Mouse (Mus musculus): ENCODE results near the gene Samd15. TPM values are rescaled to one million over a fixed set of nuclear protein-coding genes. Genes with fewer than 3 reads are reported as not detected.

Samd15 gene
- polyA plus RNA-seq, 2 experiments: 1.1 to 2.0 TPM

DNA sequence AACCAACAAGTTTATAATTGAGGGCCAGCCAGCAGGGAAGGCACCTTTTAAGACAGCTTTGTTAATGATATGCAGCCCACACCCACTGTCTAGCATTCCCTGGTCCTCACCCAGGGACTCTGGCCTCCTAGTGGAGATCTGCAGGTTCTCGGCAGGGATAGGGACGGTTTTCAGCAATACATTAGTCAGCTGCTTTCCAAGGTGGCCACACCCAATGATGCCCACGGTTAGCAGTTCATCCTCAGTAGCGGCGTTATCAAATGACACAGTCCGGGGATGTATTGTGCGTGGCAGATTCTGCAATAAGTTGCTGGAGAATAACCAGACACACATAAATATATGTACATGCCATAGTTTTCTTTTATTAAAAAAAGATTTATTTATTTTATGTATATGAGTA is 27.3 kb downstream of the Samd15 start:
- H3K9ac ChIP-seq (ENCODE audit: low read depth, low read length, severe bottlenecking): no peak overlapping the region
- H3K27ac ChIP-seq (replicated peaks; ENCODE audit: low read depth, low read length): no peak overlapping the region
- no peak for TF ChIP-seq POLR2A (IDR thresholded peaks at IDR 0.05; ENCODE audit: borderline replicate concordance, extremely low read depth, insufficient read depth, insufficient read length)
- H3K4me2 ChIP-seq (replicated peaks; ENCODE audit: low read depth, low read length, severe bottlenecking): no peak overlapping the region
- WGBS: 77% methylated on average over 7 of the region's 7 CpGs
- no peaks in the 10 kb centered on the region for H3K9me3 ChIP-seq (ENCODE audit: control insufficient read depth, low read length)
- no peaks in the 10 kb centered on the region for H3K27me3 ChIP-seq (ENCODE audit: control insufficient read depth, insufficient read depth, low read length)
- no peaks in the 10 kb centered on the region for H3K4me1 ChIP-seq (ENCODE audit: control insufficient read depth, insufficient read depth, low read length)
- no peak for DNase-seq (ENCODE audit: low spot score)
- H3K4me3 ChIP-seq (replicated peaks; ENCODE audit: low read length): no peak overlapping the region
- ATAC-seq (ENCODE audit: low FRiP score, low read depth): no peak
- H3K36me3 ChIP-seq (ENCODE audit: control insufficient read depth, insufficient read depth, low read length): no peaks in the 10 kb centered on the region

DNA sequence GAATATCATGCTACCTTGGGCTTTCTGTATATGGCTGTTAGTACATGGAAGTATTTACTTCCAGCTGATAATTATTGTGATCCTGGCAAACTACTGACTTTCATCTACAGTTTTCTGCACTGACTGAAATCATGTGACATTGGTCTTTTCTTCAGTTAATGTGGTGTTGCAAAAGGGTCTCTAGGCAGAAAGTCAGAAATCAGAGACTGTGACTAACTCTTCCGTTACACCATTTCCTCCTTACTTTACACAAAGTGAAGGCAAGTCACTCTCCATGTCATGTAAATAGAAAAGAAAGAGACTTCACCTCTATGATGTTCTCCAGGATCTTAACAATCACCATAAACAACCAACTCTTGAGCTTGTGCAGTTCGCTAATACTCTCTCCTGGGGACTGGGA is 30.1 kb downstream of the Samd15 start:
- no peak for TF ChIP-seq POLR2A (IDR thresholded peaks at IDR 0.05; ENCODE audit: borderline replicate concordance, extremely low read depth, insufficient read depth, insufficient read length)
- 89% methylated on average over 2 of the region's 2 CpGs for WGBS
- no peak overlapping the region for H3K4me2 ChIP-seq (replicated peaks; ENCODE audit: low read depth, low read length, severe bottlenecking)
- no peaks in the 10 kb centered on the region for H3K27me3 ChIP-seq (ENCODE audit: control insufficient read depth, insufficient read depth, low read length)
- no peak for ATAC-seq (ENCODE audit: low FRiP score, low read depth)
- no peaks in the 10 kb centered on the region for H3K36me3 ChIP-seq (ENCODE audit: control insufficient read depth, insufficient read depth, low read length)
- no peaks in the 10 kb centered on the region for H3K9me3 ChIP-seq (ENCODE audit: control insufficient read depth, low read length)
- no peak overlapping the region for H3K9ac ChIP-seq (ENCODE audit: low read depth, low read length, severe bottlenecking)
- H3K4me3 ChIP-seq (replicated peaks; ENCODE audit: low read length): no peak overlapping the region
- no peak overlapping the region for H3K27ac ChIP-seq (replicated peaks; ENCODE audit: low read depth, low read length)
- no peak for DNase-seq (ENCODE audit: low spot score)
- no peaks in the 10 kb centered on the region for H3K4me1 ChIP-seq (ENCODE audit: control insufficient read depth, insufficient read depth, low read length)

DNA sequence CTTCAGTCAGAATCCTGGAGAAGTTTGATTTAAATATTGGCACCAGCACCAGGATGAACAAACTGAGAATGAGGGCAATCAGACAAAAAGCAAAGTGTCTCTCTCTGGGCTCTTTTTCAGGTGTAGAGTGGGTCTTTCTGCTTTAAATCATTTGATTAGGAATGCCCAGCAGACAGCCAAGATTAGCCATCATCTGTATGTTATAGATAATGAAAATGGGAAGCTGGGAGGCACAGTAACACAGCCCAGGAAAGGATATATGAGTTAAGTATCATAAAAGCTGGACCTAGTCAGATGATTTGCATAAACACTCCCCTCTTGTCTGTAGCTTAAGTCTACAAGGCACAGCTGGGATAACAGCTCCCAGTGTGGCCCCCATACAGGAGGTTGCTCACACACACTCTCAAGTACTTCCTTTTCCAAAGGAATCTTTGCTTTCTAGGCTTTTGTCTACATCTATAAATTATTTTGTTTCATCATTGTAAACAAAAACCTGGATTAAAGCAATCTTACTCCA is 30.9 kb downstream of the Samd15 start:
- Histone ChIP-seq H3K27me3 (ENCODE audit: control insufficient read depth, insufficient read depth, low read length) (no peaks in the 10 kb centered on the region), H3K9ac (ENCODE audit: low read depth, low read length, severe bottlenecking) (no peak overlapping the region), H3K36me3 (ENCODE audit: control insufficient read depth, insufficient read depth, low read length) (no peaks in the 10 kb centered on the region), H3K4me3 (replicated peaks; ENCODE audit: low read length) (no peak overlapping the region), H3K9me3 (ENCODE audit: control insufficient read depth, low read length) (no peaks in the 10 kb centered on the region), H3K27ac (replicated peaks; ENCODE audit: low read depth, low read length) (no peak overlapping the region), H3K4me1 (ENCODE audit: control insufficient read depth, insufficient read depth, low read length) (no peaks in the 10 kb centered on the region), H3K4me2 (replicated peaks; ENCODE audit: low read depth, low read length, severe bottlenecking) (no peak overlapping the region)
- no peak for ATAC-seq (ENCODE audit: low FRiP score, low read depth)
- DNase-seq (ENCODE audit: low spot score): no peak
- no peak for TF ChIP-seq POLR2A (IDR thresholded peaks at IDR 0.05; ENCODE audit: borderline replicate concordance, extremely low read depth, insufficient read depth, insufficient read length)

- no peak for TF ChIP-seq POLR2A (IDR thresholded peaks at IDR 0.05; ENCODE audit: borderline replicate concordance, extremely low read depth, insufficient read depth, insufficient read length)
- WGBS: 81% methylated on average over 5 of the region's 5 CpGs
Observed at GRCm38 (mm10) chr12:87236882-87237483, 37.5 kb downstream of the Samd15 start.

DNA sequence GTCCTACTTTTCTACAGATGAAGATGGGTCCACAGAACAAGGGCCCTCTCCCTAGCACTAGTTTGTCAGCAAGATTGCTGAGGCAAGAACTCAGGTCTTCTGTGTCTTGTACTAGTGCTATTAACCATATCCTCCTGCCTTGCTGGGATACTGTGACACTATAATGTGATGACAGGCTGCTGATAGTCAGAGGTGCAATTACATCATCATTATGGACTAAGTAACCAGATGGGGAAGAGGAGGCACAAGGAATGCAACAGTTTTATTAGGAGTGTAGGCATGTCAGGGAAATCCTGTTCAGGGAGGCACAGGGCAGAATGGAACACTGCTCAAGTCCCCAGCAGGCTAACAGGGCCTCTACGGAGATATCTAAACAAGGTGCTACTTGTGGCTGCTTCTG is 39.1 kb downstream of the Samd15 start, which contains the start of gene Noxred1:
TSS of gene Noxred1 (minus strand) at position 101 of the 400 bp plus-strand sequence.
- Histone ChIP-seq H3K4me2 (replicated peaks; ENCODE audit: low read depth, low read length, severe bottlenecking) (no peak within 1 kb of the TSS), H3K4me1 (ENCODE audit: control insufficient read depth, insufficient read depth, low read length) (no peaks in the 10 kb centered on the region), H3K9ac (ENCODE audit: low read depth, low read length, severe bottlenecking) (no peak within 1 kb of the TSS), H3K36me3 (ENCODE audit: control insufficient read depth, insufficient read depth, low read length) (peaks cover 48% of the 10 kb centered on the region), H3K27me3 (ENCODE audit: control insufficient read depth, insufficient read depth, low read length) (no peaks in the 10 kb centered on the region), H3K4me3 (replicated peaks; ENCODE audit: low read length) (no peak within 1 kb of the TSS), H3K27ac (replicated peaks; ENCODE audit: low read depth, low read length) (no peak within 1 kb of the TSS), H3K9me3 (ENCODE audit: control insufficient read depth, low read length) (no peaks in the 10 kb centered on the region)
- TF ChIP-seq POLR2A (IDR thresholded peaks at IDR 0.05; ENCODE audit: borderline replicate concordance, extremely low read depth, insufficient read depth, insufficient read length): no peak
- DNase-seq (ENCODE audit: low spot score) (no peak), ATAC-seq (ENCODE audit: low FRiP score, low read depth) (no peak)
- 94% methylated on average over 1 of the region's 1 CpGs for WGBS

More at GRCm38 (mm10) chr12:87236882-87237483, 37.5 kb downstream of the Samd15 start:
- Histone ChIP-seq H3K27ac (replicated peaks; ENCODE audit: low read depth, low read length) (no peak overlapping the region), H3K9me3 (ENCODE audit: control insufficient read depth, low read length) (no peaks in the 10 kb centered on the region), H3K9ac (ENCODE audit: low read depth, low read length, severe bottlenecking) (no peak overlapping the region), H3K27me3 (ENCODE audit: control insufficient read depth, insufficient read depth, low read length) (no peaks in the 10 kb centered on the region), H3K4me1 (ENCODE audit: control insufficient read depth, insufficient read depth, low read length) (no peaks in the 10 kb centered on the region), H3K36me3 (ENCODE audit: control insufficient read depth, insufficient read depth, low read length) (peaks cover 40% of the 10 kb centered on the region), H3K4me2 (replicated peaks; ENCODE audit: low read depth, low read length, severe bottlenecking) (no peak overlapping the region), H3K4me3 (replicated peaks; ENCODE audit: low read length) (no peak overlapping the region)
- DNase-seq (ENCODE audit: low spot score) (no peak), ATAC-seq (ENCODE audit: low FRiP score, low read depth) (no peak)

Measured in limb, embryonic 14.5 days (tissue).